Mouse (Mus musculus): ENCODE measurements around the gene Pou6f2. TPM values are rescaled to one million over a fixed set of nuclear protein-coding genes. Genes with fewer than 3 reads are reported as not detected.

The Pou6f2 gene
- polyA plus RNA-seq, 1 experiment = not detected

DNA sequence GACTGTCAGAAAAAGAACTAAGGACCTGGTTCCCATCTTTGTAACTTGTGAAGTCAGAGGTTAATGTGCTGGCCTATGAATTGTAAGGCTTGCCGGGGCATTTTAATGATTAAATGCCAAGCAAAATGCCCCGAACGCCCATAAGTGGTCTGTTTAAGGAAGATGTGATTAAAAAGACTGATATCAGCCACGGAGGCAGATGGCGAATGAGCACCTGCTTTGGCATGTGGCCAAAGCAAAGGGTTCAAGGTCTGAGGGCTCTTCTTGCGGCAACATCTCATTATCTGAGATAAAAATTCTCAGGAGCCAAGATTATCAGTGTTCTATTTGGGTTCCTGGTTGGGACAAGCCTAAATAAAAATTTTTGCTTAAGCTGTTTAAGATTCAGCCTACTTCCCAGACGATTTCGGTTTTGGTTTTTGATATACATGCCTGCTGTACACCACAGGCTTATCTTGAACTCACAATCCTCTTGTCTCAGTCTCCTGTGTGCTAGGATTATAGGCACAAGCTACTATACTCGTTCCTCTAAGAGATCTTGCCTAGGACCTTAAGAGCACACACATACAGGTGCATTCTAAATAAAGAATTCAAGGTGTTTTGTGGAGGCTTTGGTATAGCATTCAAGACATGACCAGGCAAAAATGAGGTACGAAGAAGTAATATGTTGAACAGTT is 315.9 kb downstream of the Pou6f2 start:
- no peak for TF ChIP-seq CTCF (IDR thresholded peaks at IDR 0.05; ENCODE audit: borderline replicate concordance, insufficient read depth, low read length)
- TF ChIP-seq POLR2A (IDR thresholded peaks at IDR 0.05; ENCODE audit: low read depth, low read length) = no peak
- Histone ChIP-seq H3K4me3 (ENCODE audit: insufficient read depth, low read length) (no peak overlapping the region), H3K27ac (ENCODE audit: insufficient read depth, low read length) (no peak overlapping the region), H3K4me1 (ENCODE audit: control insufficient read depth, insufficient read depth, low read length) (no peaks in the 10 kb centered on the region)
